Mouse (Mus musculus): ENCODE results near the gene Znrf3. TPM values are rescaled to one million over a fixed set of nuclear protein-coding genes. Genes with fewer than 3 reads are reported as not detected.

Gene Znrf3
- polyA plus RNA-seq, 1 experiment from 2014 or later, result 9.2 TPM

GRCm38 (mm10) chr11:5414856-5415616 lies 29.6 kb downstream of the Znrf3 start:
- H3K9ac ChIP-seq, result no peak overlapping the region
- H3K27ac ChIP-seq, result peak overlapping the region; percentile 69
- WGBS, result 6% methylated on average over 2 of the region's 2 CpGs
- no peaks in the 10 kb centered on the region for H3K36me3 ChIP-seq (ENCODE audit: poor library complexity, severe bottlenecking)
- H3K27me3 ChIP-seq, result no peaks in the 10 kb centered on the region
- H3K9me3 ChIP-seq (replicated peaks), result no peaks in the 10 kb centered on the region
- no peak overlapping the region; the same call in 1 of the 2 replicates for H3K4me2 ChIP-seq
- H3K4me3 ChIP-seq, result no peak overlapping the region
- ATAC-seq, result no peak
- peaks cover 59% of the 10 kb centered on the region for H3K4me1 ChIP-seq

- no peak for ATAC-seq
- Histone ChIP-seq H3K27me3 (no peaks in the 10 kb centered on the region), H3K27ac (no peak overlapping the region), H3K9ac (no peak overlapping the region), H3K36me3 (ENCODE audit: poor library complexity, severe bottlenecking) (no peaks in the 10 kb centered on the region), H3K9me3 (replicated peaks) (no peaks in the 10 kb centered on the region), H3K4me2 (no peak overlapping the region), H3K4me3 (no peak overlapping the region), H3K4me1 (peaks cover 53% of the 10 kb centered on the region)
- WGBS, result 74% methylated on average over 2 of the region's 2 CpGs
These were observed 31.9 kb downstream of the Znrf3 start for GRCm38 (mm10) chr11:5412644-5413190.

- peak overlapping the region; percentile 0; the same call in 1 of the 2 replicates for H3K4me2 ChIP-seq
- 0 out of 2 replicates have a peak overlapping the region, but pooled peaks have one; percentile 8 for H3K27ac ChIP-seq
- H3K9ac ChIP-seq, result no peak overlapping the region
- no peaks in the 10 kb centered on the region for H3K27me3 ChIP-seq
- peaks cover 47% of the 10 kb centered on the region for H3K4me1 ChIP-seq
- ATAC-seq, result peak; percentile 50; the same call in 1 of the 2 replicates
- no peak overlapping the region for H3K4me3 ChIP-seq
- WGBS, result 25% methylated on average over 9 of the region's 9 CpGs
- no peaks in the 10 kb centered on the region for H3K36me3 ChIP-seq (ENCODE audit: poor library complexity, severe bottlenecking)
- H3K9me3 ChIP-seq (replicated peaks), result no peaks in the 10 kb centered on the region
These were observed 33.1 kb downstream of the Znrf3 start for GRCm38 (mm10) chr11:5411577-5411976.

- Histone ChIP-seq H3K9me3 (replicated peaks) (no peaks in the 10 kb centered on the region), H3K27me3 (no peaks in the 10 kb centered on the region), H3K4me3 (no peak overlapping the region), H3K27ac (no peak overlapping the region), H3K9ac (no peak overlapping the region), H3K36me3 (ENCODE audit: poor library complexity, severe bottlenecking) (no peaks in the 10 kb centered on the region), H3K4me1 (peaks cover 4% of the 10 kb centered on the region; the same call in 1 of the 2 replicates), H3K4me2 (no peak overlapping the region)
- WGBS, result 87% methylated on average over 2 of the region's 2 CpGs
- no peak for ATAC-seq
These were observed 40.5 kb downstream of the Znrf3 start for GRCm38 (mm10) chr11:5404180-5404579.

GRCm38 (mm10) chr11:5402127-5402733 lies 42.4 kb downstream of the Znrf3 start:
- peaks cover 8% of the 10 kb centered on the region for H3K4me1 ChIP-seq
- no peak for ATAC-seq

GRCm38 (mm10) chr11:5398301-5399053 lies 46.2 kb downstream of the Znrf3 start:
- Histone ChIP-seq H3K27ac (no peak overlapping the region), H3K4me1 (peaks cover 10% of the 10 kb centered on the region; the same call in 1 of the 2 replicates), H3K9me3 (replicated peaks) (no peaks in the 10 kb centered on the region), H3K9ac (no peak overlapping the region), H3K36me3 (ENCODE audit: poor library complexity, severe bottlenecking) (no peaks in the 10 kb centered on the region), H3K4me3 (no peak overlapping the region), H3K4me2 (no peak overlapping the region), H3K27me3 (no peaks in the 10 kb centered on the region)
- WGBS, result 58% methylated on average over 3 of the region's 3 CpGs
- no peak for ATAC-seq

More at GRCm38 (mm10) chr11:5402127-5402733, 42.4 kb downstream of the Znrf3 start:
- no peak overlapping the region for H3K4me2 ChIP-seq
- H3K9me3 ChIP-seq (replicated peaks), result no peaks in the 10 kb centered on the region
- WGBS, result 83% methylated on average over 4 of the region's 4 CpGs
- no peak overlapping the region for H3K4me3 ChIP-seq
- H3K9ac ChIP-seq, result no peak overlapping the region
- H3K36me3 ChIP-seq (ENCODE audit: poor library complexity, severe bottlenecking), result no peaks in the 10 kb centered on the region
- H3K27me3 ChIP-seq, result no peaks in the 10 kb centered on the region
- H3K27ac ChIP-seq, result no peak overlapping the region

- H3K4me3 ChIP-seq, result no peak overlapping the region
- WGBS, result 3% methylated on average over 4 of the region's 4 CpGs
- ATAC-seq, result peak; percentile 57; the same call in 1 of the 2 replicates
- H3K27ac ChIP-seq, result peak overlapping the region; percentile 55
- H3K9ac ChIP-seq, result no peak overlapping the region
- H3K27me3 ChIP-seq, result no peaks in the 10 kb centered on the region
- H3K4me2 ChIP-seq, result peak overlapping the region; percentile 29
- no peaks in the 10 kb centered on the region for H3K9me3 ChIP-seq (replicated peaks)
- no peaks in the 10 kb centered on the region for H3K36me3 ChIP-seq (ENCODE audit: poor library complexity, severe bottlenecking)
- peaks cover 34% of the 10 kb centered on the region for H3K4me1 ChIP-seq
These were observed 53.4 kb downstream of the Znrf3 start for GRCm38 (mm10) chr11:5390969-5391831.

- Histone ChIP-seq H3K4me2 (no peak overlapping the region), H3K4me1 (peaks cover 22% of the 10 kb centered on the region), H3K27me3 (no peaks in the 10 kb centered on the region), H3K27ac (no peak overlapping the region), H3K36me3 (ENCODE audit: poor library complexity, severe bottlenecking) (no peaks in the 10 kb centered on the region), H3K9me3 (replicated peaks) (no peaks in the 10 kb centered on the region), H3K4me3 (no peak overlapping the region), H3K9ac (no peak overlapping the region)
- WGBS, result 20% methylated on average over 2 of the region's 2 CpGs
- ATAC-seq, result peak; percentile 27; the same call in 1 of the 2 replicates
These were observed 62.0 kb downstream of the Znrf3 start for GRCm38 (mm10) chr11:5382652-5383051.

- H3K4me2 ChIP-seq, result no peak overlapping the region
- H3K9ac ChIP-seq, result no peak overlapping the region
- no peaks in the 10 kb centered on the region for H3K9me3 ChIP-seq (replicated peaks)
- no peak overlapping the region for H3K4me3 ChIP-seq
- ATAC-seq, result no peak
- H3K36me3 ChIP-seq (ENCODE audit: poor library complexity, severe bottlenecking), result no peaks in the 10 kb centered on the region
- peaks cover 22% of the 10 kb centered on the region for H3K4me1 ChIP-seq
- 83% methylated on average over 5 of the region's 5 CpGs for WGBS
- H3K27me3 ChIP-seq, result no peaks in the 10 kb centered on the region
- H3K27ac ChIP-seq, result no peak overlapping the region
These were observed 63.4 kb downstream of the Znrf3 start for GRCm38 (mm10) chr11:5381226-5381625.

GRCm38 (mm10) chr11:5380275-5380674 lies 64.4 kb downstream of the Znrf3 start:
- ATAC-seq, result no peak
- no peak overlapping the region for H3K27ac ChIP-seq
- 85% methylated on average over 3 of the region's 3 CpGs for WGBS
- no peaks in the 10 kb centered on the region for H3K9me3 ChIP-seq (replicated peaks)
- H3K36me3 ChIP-seq (ENCODE audit: poor library complexity, severe bottlenecking), result no peaks in the 10 kb centered on the region
- H3K4me1 ChIP-seq, result peaks cover 22% of the 10 kb centered on the region
- no peak overlapping the region for H3K4me3 ChIP-seq
- H3K27me3 ChIP-seq, result no peaks in the 10 kb centered on the region
- no peak overlapping the region for H3K4me2 ChIP-seq
- no peak overlapping the region for H3K9ac ChIP-seq

- H3K9me3 ChIP-seq (replicated peaks), result no peaks in the 10 kb centered on the region
- no peak overlapping the region for H3K4me3 ChIP-seq
- no peaks in the 10 kb centered on the region for H3K27me3 ChIP-seq
- H3K36me3 ChIP-seq (ENCODE audit: poor library complexity, severe bottlenecking), result no peaks in the 10 kb centered on the region
- ATAC-seq, result no peak
- no peak overlapping the region for H3K27ac ChIP-seq
- no peak overlapping the region for H3K4me2 ChIP-seq
- H3K4me1 ChIP-seq, result no peaks in the 10 kb centered on the region
- no peak overlapping the region for H3K9ac ChIP-seq
- WGBS, result 78% methylated on average over 10 of the region's 10 CpGs
These were observed 75.5 kb downstream of the Znrf3 start for GRCm38 (mm10) chr11:5369176-5369575.
